Mouse (Mus musculus) embryonic fibroblast, embryonic 13.5 days (primary cell): Measurements from ENCODE around the gene Esrp2.

Source experiments
- CTCF ChIP-seq: IDR thresholded peaks from 2 replicates; pipeline ENCODE4 v1.5.1; 2011; ENCODE audit warnings: mild to moderate bottlenecking, control low read depth, low read length, moderate library complexity, borderline replicate concordance; ENCODE audit not compliant: insufficient read depth
- POLR2A ChIP-seq: IDR thresholded peaks from 2 replicates; pipeline ENCODE4 v1.6.1; 2011; ENCODE audit warnings: low read depth, mild to moderate bottlenecking, control low read depth, low read length, moderate library complexity

- TF ChIP-seq CTCF (no peak), POLR2A (no peak)
Measured at GRCm38 (mm10) chr8:106108729-106109128, 28.0 kb downstream of the Esrp2 start.
